Mouse (Mus musculus): ENCODE measurements at regions not wholly inside any gene's neighbourhood (a gene's known extent, or its start where the extent isn't known, plus 50 kb on each side); places are given as distances from the start of the nearest gene placed in this dataset.
A peak's percentile ranks its signal among the peaks of the same experiment; 100 is the strongest.

DNA sequence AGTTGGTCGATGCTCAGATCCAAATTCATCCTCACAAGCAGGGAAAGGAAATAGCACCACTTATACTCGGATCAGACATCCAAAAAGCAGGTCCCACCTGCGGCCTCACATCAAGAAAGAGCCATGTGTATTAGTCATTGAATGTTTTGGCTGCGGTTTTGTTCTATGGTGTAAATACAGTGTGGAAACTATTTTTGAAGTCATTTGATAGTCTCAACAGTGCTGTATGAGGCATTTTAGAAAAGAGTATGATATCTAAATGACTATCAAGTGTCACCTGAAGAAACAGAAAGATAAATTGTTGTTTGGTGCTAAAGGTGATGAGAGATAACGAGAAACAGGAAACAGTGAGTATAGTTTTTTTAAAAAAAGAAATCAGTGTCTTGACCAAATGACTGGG lies 74.7 kb downstream of the Cep44 start:
- DNase-seq (ENCODE audit: low spot score), result no peak

DNA sequence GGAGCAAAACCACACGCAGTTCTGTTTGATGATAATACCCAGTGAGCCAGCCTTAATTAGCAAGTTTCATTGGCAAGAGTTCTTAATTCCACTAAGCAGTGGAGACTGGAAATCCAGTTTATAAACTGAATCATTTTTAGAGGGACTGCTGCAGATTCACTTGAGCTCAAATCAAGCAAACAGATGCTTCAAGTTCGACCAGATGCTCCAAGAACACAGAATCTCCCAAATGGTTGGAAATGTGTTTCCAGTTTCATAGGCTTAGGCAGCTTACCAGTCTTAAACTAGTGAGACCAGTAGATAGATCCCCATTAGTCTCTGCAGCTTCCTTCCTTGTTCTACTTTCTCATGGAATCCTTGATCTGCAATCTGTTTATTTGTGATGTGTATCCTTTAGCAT lies 75.7 kb downstream of the Cep44 start:
- DNase-seq (ENCODE audit: low spot score), result peak; percentile 31

- DNase-seq (ENCODE audit: low spot score), result no peak
These were observed 76.5 kb downstream of the Cep44 start for GRCm38 (mm10) chr8:56474335-56474734.

DNA sequence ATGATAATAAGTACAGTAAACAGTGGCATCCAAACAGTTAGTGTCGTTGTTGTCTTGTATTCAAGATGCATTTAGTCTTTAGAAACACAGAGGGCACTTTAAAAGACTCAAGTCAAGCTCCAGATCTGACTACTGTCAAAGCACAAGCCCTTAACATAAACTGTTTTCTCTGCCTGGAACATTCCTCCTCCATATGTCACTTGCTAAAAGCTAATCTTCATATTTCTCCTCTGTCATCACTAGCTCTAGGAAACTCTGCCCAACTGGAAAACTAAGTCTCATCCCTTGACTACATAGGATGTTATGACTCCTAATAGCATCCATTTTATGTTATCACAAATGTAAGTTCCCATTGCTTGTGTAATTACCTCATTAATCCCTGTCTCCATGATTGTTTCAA lies 85.8 kb downstream of the Cep44 start:
- no peak for DNase-seq (ENCODE audit: low spot score)

DNA sequence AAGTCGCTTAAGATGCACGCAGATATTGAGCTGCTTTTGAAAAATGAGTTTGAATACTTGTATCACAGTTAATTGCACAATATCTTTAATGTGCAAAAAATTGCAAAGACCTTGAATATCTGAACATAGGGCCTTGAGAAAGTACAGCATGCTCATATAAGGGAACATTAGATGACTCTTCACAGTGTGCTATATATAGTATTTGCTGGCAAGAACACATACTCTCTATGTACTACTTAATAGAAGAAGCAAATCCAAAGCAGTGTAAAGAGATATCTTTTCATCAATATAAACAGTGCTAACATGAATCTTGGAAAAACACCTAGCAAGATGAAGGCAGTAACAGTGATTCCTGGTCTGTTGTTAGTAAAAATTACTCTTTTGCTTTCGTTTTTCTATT lies 99.9 kb downstream of the Cep44 start:
- DNase-seq (ENCODE audit: low spot score), result no peak

DNA sequence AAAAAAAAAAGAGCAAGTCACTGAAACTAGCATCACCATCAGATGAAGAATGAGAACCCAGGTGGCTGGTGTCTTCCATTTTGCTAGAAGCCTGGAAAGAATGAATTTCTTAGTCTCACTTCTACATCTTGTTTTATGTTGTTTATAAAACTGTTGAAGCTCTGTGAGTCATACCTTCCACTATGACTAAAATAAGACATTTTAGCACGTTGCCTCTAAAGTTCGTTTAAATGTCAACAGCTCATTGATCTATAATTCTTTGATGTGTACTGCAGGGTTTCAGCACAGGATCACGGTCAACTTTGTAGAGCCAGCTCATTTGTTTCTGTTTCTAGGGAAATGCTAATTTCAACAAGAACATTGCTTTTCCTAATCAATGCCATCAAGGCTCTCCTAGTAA lies 107.2 kb downstream of the Cep44 start:
- no peak for DNase-seq (ENCODE audit: low spot score)

- no peak for DNase-seq (ENCODE audit: low spot score)
These were observed 111.4 kb downstream of the Cep44 start for GRCm38 (mm10) chr8:56439417-56439816.

DNA sequence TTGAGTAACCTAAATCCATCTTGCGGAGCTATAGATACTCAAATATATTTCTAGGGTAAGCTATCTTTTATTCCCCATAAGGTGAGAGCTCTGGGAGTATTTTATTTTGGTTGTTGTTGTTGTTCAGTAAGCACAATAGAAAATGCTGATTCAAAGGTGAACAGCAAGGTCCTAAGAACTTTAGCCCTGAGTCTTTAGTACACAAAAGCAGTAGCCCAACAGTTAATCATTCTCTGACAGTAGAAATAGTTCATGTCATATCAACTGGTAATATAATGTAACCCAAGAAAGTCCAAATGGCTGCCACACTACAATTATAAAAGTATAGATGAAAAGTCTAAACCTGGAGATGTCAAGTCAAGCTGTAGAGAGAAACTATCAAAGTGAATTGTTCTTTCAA lies 116.0 kb downstream of the Cep44 start:
- no peak for DNase-seq (ENCODE audit: low spot score)

DNA sequence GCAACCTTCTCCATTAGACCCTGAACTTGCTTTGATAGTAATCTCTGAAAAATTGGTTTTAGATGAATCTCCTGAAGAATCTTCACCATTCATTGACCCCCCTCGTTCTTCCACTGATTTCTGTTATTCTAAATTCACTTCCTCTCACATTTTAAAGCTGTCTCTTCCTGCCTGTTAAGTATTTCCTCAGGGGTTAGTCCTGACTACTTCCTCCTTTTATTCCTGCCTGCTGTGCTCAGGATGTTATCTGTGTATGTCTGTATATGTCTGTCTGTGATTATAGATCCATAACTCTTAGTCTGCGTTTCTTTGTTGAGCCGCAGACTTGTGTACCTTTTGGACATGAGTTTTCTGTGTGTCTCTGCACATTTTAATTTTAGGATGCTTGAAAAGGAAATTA lies 117.6 kb downstream of the Hpgd start:
- DNase-seq (ENCODE audit: low spot score), result no peak

- DNase-seq (ENCODE audit: low spot score), result no peak
These were observed 116.0 kb downstream of the Hpgd start for GRCm38 (mm10) chr8:56410412-56410811.

GRCm38 (mm10) chr8:56407267-56407666 lies 112.9 kb downstream of the Hpgd start:
- no peak for DNase-seq (ENCODE audit: low spot score)

GRCm38 (mm10) chr8:56406317-56406716 lies 111.9 kb downstream of the Hpgd start:
- DNase-seq (ENCODE audit: low spot score), result no peak

DNA sequence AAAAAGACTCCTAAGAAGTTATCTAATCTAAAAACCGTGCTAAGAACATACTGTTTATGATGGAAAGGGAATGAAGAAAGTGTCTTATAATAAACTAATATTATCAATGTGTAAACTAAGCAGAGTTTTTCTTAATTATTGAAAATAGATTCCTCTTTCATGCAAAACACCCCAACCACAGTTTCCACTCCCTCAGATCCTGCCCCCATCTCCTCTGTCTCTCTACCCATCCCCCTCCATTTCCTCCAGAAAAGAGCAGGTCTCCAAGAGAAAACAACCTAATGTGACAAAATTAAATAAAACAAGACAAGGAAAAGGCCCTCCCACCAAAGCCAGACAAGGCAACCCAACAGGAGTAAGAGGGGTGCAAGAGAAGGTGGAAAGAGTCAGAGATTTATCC lies 103.2 kb downstream of the Hpgd start:
- no peak for DNase-seq (ENCODE audit: low spot score)

GRCm38 (mm10) chr8:56396352-56396751 lies 102.0 kb downstream of the Hpgd start:
- DNase-seq (ENCODE audit: low spot score), result no peak

GRCm38 (mm10) chr8:56392626-56393025 lies 98.2 kb downstream of the Hpgd start:
- no peak for DNase-seq (ENCODE audit: low spot score)

DNA sequence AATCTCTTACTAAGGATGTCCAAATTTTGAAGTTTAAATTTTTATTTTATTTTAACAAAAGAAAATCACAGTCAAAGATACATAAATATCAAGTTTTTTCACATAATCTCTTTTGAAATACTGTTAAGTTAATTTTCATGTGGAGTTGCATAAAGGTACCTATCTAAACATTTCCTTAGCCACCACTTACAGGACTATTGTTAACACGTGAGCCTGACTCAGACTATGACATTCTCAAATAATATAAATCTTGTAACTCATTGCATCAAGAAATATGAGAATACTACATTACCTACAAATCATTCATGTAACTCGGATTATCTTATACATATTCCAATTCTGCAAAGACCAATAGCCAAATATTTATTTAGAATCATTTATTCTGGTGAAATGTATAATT lies 97.8 kb downstream of the Hpgd start:
- DNase-seq (ENCODE audit: low spot score), result no peak
